Mouse (Mus musculus): ENCODE measurements at regions not wholly inside any gene's neighbourhood (a gene's known extent, or its start where the extent isn't known, plus 50 kb on each side); places are given as distances from the start of the nearest gene placed in this dataset.
A peak's percentile ranks its signal among the peaks of the same experiment; 100 is the strongest.
"Not testable (repeated sequence)": the region's sequence is repeated elsewhere in the genome, so short reads cannot be mapped to it uniquely, and the experiment has no call there.

GRCm38 (mm10) chr14:54150221-54150620 lies 103.7 kb downstream of the Dad1 start:
- no peak for DNase-seq (ENCODE audit: low spot score in 2 of 2)

DNA sequence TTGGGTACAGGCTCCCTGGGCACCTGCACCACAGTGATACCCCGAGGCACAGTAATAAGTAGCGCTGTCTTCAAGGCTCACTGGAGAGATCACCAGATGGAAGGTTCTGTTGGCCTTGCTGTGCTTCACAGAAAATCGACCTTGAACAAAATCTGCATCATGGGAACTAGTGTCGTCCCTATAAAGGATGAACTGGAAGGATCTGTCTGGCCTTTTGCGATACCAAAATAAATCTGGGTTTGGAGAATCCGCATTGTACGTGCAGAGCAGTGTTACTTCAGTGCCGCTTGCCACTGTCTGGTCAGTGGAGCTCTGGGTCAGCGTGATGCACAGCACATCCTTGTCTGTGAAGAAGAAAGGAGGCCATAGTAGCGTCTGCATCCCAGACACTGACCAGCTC lies 105.3 kb downstream of the Dad1 start:
- DNase-seq (ENCODE audit: low spot score in 2 of 2) = no peak

GRCm38 (mm10) chr14:54148121-54148520 lies 105.8 kb downstream of the Dad1 start:
- DNase-seq (ENCODE audit: low spot score in 2 of 2) = no peak

GRCm38 (mm10) chr14:54147546-54147945 lies 106.4 kb downstream of the Dad1 start:
- DNase-seq (ENCODE audit: low spot score in 2 of 2) = no peak

- DNase-seq (ENCODE audit: low spot score in 2 of 2) = no peak
Observed at GRCm38 (mm10) chr14:54145743-54146741, 107.9 kb downstream of the Dad1 start.

DNA sequence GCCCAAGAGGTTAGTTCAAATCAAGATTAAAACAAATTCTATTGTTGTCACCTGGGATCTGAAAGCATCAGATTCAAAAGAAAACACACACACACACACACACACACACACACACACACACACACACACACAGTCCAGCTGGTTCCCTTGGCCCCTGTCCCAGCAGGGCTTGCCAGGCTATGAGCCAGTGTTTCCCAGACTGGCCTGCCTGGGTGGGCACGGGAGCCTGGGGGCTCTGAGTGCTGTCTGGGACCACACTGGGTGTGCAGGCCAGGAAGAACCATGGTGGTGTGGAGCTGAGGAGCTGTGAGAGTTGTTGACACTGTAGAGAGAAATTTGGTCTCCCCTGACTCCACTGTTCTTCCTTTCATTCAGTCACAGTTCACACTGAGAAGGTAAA lies 110.1 kb downstream of the Dad1 start:
- no peak for DNase-seq (ENCODE audit: low spot score in 2 of 2)

DNA sequence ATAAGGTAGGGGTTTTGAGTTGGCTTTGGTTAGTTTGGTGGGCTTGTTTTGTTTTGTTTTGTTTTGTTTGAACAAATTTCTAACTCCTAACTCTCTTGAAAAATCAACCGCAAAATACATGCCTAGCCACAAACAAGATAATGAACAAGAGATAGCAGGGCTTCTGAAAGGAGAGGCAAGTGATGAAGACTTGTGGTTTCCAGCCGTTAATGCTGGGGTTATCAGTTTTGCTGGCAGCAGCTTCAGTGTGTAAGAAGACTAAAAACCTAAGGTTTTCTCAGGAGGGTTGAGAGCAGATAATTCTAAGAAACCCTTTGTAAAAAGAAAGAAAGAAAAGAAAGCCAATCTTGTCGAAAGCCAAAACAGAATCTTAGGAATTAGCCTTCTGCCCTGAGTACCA lies 115.6 kb downstream of the Dad1 start:
- DNase-seq (ENCODE audit: low spot score in 2 of 2) = no peak

DNA sequence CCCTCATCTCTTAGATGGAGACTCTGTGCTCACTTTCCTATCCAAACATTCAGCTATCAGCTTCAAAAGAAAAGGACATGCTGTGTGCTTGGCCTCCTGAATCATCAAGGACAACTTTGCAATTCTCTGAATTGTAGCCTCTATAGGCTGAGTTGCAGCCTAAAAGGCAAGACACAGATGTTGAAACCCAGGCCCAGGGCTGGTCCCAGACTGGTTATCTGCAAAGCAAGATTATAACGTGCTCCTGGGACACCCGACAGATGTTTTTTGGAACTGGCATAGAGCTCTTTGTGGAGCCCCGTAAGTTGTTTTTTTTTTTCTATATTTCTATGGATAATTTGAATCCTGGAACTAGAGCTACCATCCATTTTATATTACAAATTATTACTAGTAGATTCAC lies 117.4 kb downstream of the Dad1 start:
- no peak for DNase-seq (ENCODE audit: low spot score in 2 of 2)

GRCm38 (mm10) chr14:54128334-54128733 lies 125.6 kb downstream of the Dad1 start:
- no peak for DNase-seq (ENCODE audit: low spot score in 2 of 2)

- DNase-seq (ENCODE audit: low spot score in 2 of 2) = no peak
Observed at GRCm38 (mm10) chr14:54125510-54125909, 128.4 kb downstream of the Dad1 start.

- DNase-seq (ENCODE audit: low spot score in 2 of 2) = no peak
Observed at GRCm38 (mm10) chr14:54121973-54122372, 131.9 kb downstream of the Dad1 start.

- no peak for DNase-seq (ENCODE audit: low spot score in 2 of 2)
Observed at GRCm38 (mm10) chr14:54121340-54121739, 132.6 kb downstream of the Dad1 start.

DNA sequence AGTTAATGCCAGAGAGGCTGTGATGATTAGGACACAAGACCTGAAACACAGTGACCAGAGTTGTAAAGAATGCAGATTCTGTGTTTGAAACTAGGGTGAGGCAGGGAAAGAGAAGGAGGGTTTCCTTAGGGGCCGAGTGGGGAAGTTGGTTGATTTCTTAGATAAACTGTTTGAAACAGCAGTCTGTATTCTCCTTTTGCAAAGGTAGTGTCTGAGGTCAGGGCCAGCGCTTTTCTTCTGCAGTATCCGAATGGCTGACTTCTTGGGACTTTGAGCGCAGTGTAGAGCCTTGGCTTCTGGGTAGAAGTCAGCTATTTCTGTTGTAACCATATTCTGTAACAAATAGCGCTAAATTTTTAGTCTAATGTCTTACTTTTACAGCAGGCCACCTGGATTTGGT lies 133.7 kb downstream of the Dad1 start:
- DNase-seq (ENCODE audit: low spot score in 2 of 2) = no peak

- DNase-seq (ENCODE audit: low spot score in 2 of 2) = not testable (repeated sequence)
Observed at GRCm38 (mm10) chr14:54117607-54118006, 136.3 kb downstream of the Dad1 start.

DNA sequence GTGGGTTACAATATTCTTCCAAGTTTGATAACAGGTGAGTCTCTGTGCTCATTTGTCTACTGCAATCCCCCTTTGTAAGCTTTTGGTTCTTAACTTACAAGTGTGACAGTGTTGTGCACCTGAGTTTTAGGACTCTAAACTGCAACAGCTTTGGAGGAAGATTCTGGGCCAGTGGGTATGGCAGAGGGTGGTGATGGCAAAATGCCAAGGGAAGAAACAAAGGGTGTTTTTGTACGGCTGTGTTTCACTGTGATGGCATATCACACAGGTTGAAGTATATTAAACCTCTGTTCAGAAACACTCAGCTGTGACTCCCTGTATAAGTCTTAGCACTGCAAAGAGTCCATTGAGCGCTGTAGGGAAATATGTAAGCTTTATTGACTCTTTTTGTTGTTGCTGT lies 140.7 kb downstream of the Dad1 start:
- DNase-seq (ENCODE audit: low spot score in 2 of 2) = no peak

- DNase-seq (ENCODE audit: low spot score in 2 of 2) = no peak
Observed at GRCm38 (mm10) chr14:54110971-54111370, 142.9 kb downstream of the Dad1 start.

DNA sequence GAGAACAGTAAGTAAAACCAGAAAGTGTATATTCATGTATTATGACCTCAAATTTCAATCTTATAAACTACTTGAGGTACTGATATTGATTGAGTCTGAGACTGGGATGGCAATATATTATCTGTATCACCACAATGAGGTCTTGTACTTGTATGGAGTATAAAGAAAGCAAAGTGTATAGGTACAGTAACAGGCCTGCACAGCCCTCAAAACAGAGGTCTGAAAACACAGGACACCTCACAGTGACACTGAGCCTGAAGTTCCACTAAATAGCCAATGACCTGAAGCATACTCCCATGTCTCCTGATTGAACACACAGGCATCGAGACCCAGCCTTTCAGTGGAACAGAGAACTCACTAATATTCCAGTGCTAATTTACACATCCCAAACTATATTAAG lies 144.8 kb downstream of the Dad1 start:
- no peak for DNase-seq (ENCODE audit: low spot score in 2 of 2)

- DNase-seq (ENCODE audit: low spot score in 2 of 2) = peak in 1 of 2 experiments; percentile 40
Observed at GRCm38 (mm10) chr14:54108311-54109074, 145.4 kb downstream of the Dad1 start.

DNA sequence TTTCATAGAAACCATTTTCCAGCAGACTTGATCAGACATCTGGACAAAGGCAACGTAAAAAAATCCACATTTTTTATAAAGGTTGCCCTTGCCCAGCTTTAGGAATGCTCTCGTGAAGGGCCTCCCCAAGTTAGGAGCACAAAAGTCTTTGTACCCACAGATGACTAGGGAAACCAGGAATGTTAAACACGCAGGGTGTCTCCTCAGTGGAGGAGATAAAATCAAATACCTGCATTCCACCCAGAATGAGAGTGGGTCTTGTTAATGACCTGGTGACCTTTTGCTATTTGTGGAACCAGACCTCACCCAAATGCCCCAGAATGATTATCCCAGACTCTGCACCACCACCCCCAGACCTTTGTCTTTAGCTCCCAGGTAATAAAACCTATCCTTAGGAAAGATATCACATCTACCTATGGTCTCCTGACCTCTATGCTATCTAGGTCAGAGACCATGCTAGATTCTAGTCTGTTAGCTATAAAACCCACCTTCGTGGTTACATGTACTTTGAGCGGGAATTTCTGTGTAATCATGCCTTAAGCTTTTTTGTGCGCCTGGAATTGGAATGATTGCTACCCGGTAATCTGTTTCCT lies 146.6 kb downstream of the Dad1 start:
- DNase-seq (ENCODE audit: low spot score in 2 of 2) = no peak

GRCm38 (mm10) chr14:54104243-54104642 lies 149.7 kb downstream of the Dad1 start:
- DNase-seq (ENCODE audit: low spot score in 2 of 2) = peak in 1 of 2 experiments; percentile 12

DNA sequence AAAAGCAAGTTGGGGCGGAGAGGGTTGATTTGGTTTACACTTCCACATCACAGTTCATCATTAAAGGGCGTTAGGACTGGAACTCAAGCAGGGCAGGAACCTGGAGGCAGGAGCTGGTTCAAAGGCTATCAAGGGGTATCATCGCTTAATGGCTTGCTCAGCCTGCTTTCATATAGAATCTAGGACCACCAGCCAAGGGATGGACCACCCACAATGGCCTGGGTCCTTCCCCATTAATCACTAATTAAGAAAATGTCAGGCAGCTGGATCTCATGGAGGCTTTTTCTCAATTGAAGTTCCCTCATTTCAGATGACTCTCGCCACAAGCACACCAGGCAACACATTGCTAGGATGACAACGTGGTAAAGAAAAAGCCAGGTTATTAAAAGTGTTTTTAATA lies 150.4 kb downstream of the Dad1 start:
- no peak for DNase-seq (ENCODE audit: low spot score in 2 of 2)

DNA sequence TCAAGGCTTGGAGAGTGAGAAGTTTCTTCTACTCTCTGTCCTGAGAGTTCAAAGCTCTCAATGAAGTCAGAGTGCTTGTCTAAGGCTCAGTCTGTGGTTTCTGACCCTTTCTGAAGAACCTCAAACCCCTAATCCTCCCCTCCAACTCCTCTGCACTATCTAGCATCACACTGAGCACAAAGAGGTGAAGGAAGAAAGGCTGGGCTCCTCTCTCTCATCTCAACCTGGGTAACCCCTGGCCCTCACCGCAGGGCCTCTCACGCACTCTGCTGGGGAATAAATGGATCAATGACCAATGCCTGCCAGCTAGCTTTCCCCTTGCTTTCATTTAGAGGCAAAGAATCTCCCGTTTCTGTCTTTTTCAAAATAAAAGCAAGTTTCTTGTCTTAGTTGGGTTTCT lies 150.8 kb downstream of the Dad1 start:
- no peak for DNase-seq (ENCODE audit: low spot score in 2 of 2)

Measured in adrenal gland, postnatal 4 days (tissue).